Mouse (Mus musculus): ENCODE measurements around the gene D630036H23Rik. TPM values are rescaled to one million over a fixed set of nuclear protein-coding genes. Genes with fewer than 3 reads are reported as not detected.

The D630036H23Rik gene
- 3.2 TPM for polyA plus RNA-seq (2017; shearing (Covaris generic))

GRCm38 (mm10) chr12:36381441-36382340 lies at the start of gene D630036H23Rik, which contains the start of gene Ispd:
Gene D630036H23Rik (minus strand): TSS chr12:36382181.
Gene Ispd (plus strand): TSS chr12:36381450.

Other genes with a start within 250 kb of the D630036H23Rik start
- 36.5 TPM for gene Ankmy2, start 225.1 kb downstream of the D630036H23Rik start, polyA plus RNA-seq (2017; shearing (Covaris generic))
- gene Bzw2, start 224.1 kb downstream of the D630036H23Rik start, polyA plus RNA-seq (2017; shearing (Covaris generic)) = 227 TPM
- not detected for gene Lrrc72, start 128.8 kb downstream of the D630036H23Rik start, polyA plus RNA-seq (2017; shearing (Covaris generic))
- gene Sostdc1, start 68.0 kb downstream of the D630036H23Rik start, polyA plus RNA-seq (2017; shearing (Covaris generic)) = 32.9 TPM
- 4.6 TPM for gene Ispd, start 731 bp downstream of the D630036H23Rik start, polyA plus RNA-seq (2017; shearing (Covaris generic))